Mouse (Mus musculus) embryo, embryonic 10.5 days (tissue): ENCODE measurements around the gene Crb3.

Experiments
- DNase-seq: peaks from one replicate; pipeline ENCODE4 v3.0.0-alpha.2; 2015; ENCODE audit warnings: low spot score

Crb3 gene

GRCm38 (mm10) chr17:57107064-57107463, 48.2 kb downstream of the Crb3 start:
- no peak for DNase-seq

DNA sequence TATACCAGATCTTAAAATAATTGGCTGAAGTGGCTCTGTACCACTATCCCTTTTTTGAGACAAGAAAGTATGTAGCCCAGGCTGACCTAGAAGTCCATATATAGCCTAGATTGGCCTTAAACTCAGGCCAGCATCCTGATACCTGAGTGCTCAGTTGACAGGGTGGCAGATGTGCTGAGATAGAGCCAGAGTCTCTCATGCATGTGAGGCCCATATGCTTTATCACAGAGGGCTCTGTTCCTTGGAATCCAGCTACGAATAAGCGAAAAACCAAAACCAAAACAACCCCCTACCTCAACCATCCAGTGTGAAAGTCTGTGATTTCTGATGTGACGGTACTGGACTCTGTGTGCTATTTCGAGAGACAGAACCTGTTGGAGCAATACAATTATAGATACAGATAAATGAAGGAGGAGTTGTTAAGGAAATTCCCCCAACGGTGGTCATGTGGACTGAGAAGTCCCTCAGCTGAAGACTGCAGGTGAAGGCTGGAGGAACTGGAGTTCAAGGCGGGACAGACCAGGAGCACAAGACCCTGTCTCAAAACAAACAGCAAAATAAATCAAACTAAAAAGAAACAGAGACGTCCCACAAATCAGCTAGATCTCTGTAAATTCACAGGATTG, 49.2 kb downstream of the Crb3 start:
- DNase-seq: no peak

- DNase-seq: no peak
Measured at GRCm38 (mm10) chr17:57108666-57109171, 49.8 kb downstream of the Crb3 start.

- no peak for DNase-seq
Measured at GRCm38 (mm10) chr17:57110005-57110404, 51.1 kb downstream of the Crb3 start.

- DNase-seq: no peak
Measured at GRCm38 (mm10) chr17:57112768-57113474, 54.0 kb downstream of the Crb3 start.
